ENCODE assay signal across 16 mouse cellular contexts in genomic region chr13:76409296-76409695, GRCm38 (mm10).
"Had no signal": no experiment of that assay in that cellular context is flagged by ENCODE, and none has a peak within 500 bp of the region (broad histone marks: within the 10 kb centered on the region; RNA-seq: fewer than 3 reads in every experiment).

No protein-coding gene starts in this region.

- H3K4me2 ChIP-seq: liver, embryonic 15.5 days; lung, embryonic 14.5 days; midbrain, embryonic 12.5 days; neural tube, embryonic 15.5 days had no signal

- H3K27me3 ChIP-seq: liver, embryonic 15.5 days; megakaryocyte, embryonic 14.5 days; midbrain, embryonic 12.5 days; neural tube, embryonic 15.5 days had no signal

- ATAC-seq: midbrain, embryonic 16.5 days had no signal

- H3K27ac ChIP-seq: left cerebral cortex, adult 2 months; limb, embryonic 10.5 days; liver, embryonic 15.5 days; midbrain, embryonic 12.5 days; neural tube, embryonic 15.5 days had no signal

- H3K36me3 ChIP-seq: limb, embryonic 10.5 days; liver, embryonic 15.5 days; midbrain, embryonic 12.5 days; neural tube, embryonic 15.5 days had no signal

- H3K9me3 ChIP-seq: limb, embryonic 10.5 days; liver, embryonic 15.5 days; midbrain, embryonic 12.5 days; neural tube, embryonic 15.5 days had no signal

- H3K4me1 ChIP-seq: limb, embryonic 10.5 days; liver, embryonic 15.5 days; midbrain, embryonic 12.5 days; neural tube, embryonic 15.5 days had no signal

- DNase-seq: kidney, adult 18-20 months; kidney, postnatal 10 days; kidney, postnatal 4 days; lung, embryonic 14.5 days; lung, postnatal 10 days; lung, postnatal 4 days; right cerebral cortex, adult 18-20 months; right cerebral cortex, postnatal 25 days; thymus, postnatal 36 days had no signal

- H3K9ac ChIP-seq: liver, embryonic 15.5 days; lung, embryonic 14.5 days; midbrain, embryonic 12.5 days; neural tube, embryonic 15.5 days had no signal

- H3K4me3 ChIP-seq: left cerebral cortex, adult 2 months; limb, embryonic 10.5 days; liver, embryonic 15.5 days; midbrain, embryonic 12.5 days; neural tube, embryonic 15.5 days had no signal
